Mouse (Mus musculus) lung, adult 2 months (tissue): ENCODE data around the gene Fam126a.

Experiments
- CTCF ChIP-seq: fragments of 200-500 bp; IDR thresholded peaks from 2 replicates; pipeline ENCODE4 v1.5.1; 2011; ENCODE audit warnings: mild to moderate bottlenecking, low read length, control low read depth; ENCODE audit not compliant: insufficient read depth
- POLR2A ChIP-seq: fragments of 200-500 bp; IDR thresholded peaks from 2 replicates; pipeline ENCODE4 v1.6.1; 2011; ENCODE audit warnings: low read depth, mild to moderate bottlenecking, control low read depth, low read length, borderline replicate concordance; ENCODE audit errors: extremely low read depth

DNA sequence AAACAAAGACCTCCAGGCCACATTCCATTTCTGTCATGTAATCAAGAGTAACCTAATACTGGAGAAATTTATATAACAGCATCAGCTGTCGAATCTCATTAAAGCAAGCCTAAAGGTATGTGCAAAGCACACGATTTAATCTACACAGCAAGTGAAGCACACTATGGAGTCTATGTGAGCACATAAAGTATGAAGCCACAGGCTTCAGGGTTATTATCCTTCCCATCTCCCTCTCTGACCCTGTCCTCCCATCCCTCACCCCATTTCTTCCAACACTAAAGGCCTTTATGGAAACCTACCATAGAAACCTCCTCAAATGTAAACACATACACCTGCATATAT is 37.0 kb downstream of the Fam126a start:
- TF ChIP-seq POLR2A (no peak), CTCF (no peak)
